Comparison of ENCODE assay signal across 21 mouse cellular contexts in the genomic region with DNA sequence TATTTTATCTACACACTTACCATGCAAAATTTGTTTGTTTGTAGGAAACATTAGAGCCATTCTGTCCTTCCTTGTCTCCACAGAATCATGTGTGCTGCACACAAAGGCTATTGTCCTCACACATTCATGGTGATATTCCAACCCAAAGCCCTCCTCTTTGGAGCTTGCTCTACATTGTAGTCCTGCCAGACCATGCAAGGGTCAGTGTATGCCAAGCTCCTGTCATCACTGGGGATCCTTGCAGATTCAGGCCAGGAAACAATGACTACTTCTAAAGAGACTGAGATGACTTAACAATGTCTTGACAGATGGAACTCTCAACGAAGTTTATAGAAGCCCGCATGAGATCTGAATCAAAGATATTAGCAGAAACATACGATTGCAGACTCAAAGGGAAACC.
DNase-seq lines count a peak whose midpoint lies in the region; ATAC-seq and TF ChIP-seq lines count a peak whose summit lies in the region.
"Had no signal": no experiment of that assay in that cellular context is flagged by ENCODE, and none has a peak within 500 bp of the region (broad histone marks: within the 10 kb centered on the region; RNA-seq: fewer than 3 reads in every experiment).

No protein-coding gene starts in this region.

- intact Hi-C loops in heart, postnatal 10 days (cut with DNase I), result no loop called here

- no peak overlapping the region for H3K9ac ChIP-seq in heart, embryonic 11.5 days (ENCODE audit: low read depth, low read length)
- no peak overlapping the region for H3K9ac ChIP-seq in lung, postnatal 0 days (replicated peaks; ENCODE audit: low read depth)
- H3K9ac ChIP-seq: forebrain, embryonic 12.5 days; limb, embryonic 12.5 days; liver, embryonic 12.5 days; lung, embryonic 14.5 days had no signal

- no peak for TF ChIP-seq CTCF in lung, postnatal 0 days (IDR thresholded peaks at IDR 0.05)

- no peaks in the 10 kb centered on the region for H3K9me3 ChIP-seq in heart, embryonic 11.5 days (replicated peaks; ENCODE audit: control insufficient read depth, low read length)
- no peaks in the 10 kb centered on the region for H3K9me3 ChIP-seq in lung, postnatal 0 days (ENCODE audit: low read length)
- H3K9me3 ChIP-seq: forebrain, embryonic 12.5 days; limb, embryonic 12.5 days; liver, embryonic 12.5 days had no signal

- no peaks in the 10 kb centered on the region for H3K36me3 ChIP-seq in heart, embryonic 11.5 days (ENCODE audit: control insufficient read depth, insufficient read depth, low read length)
- H3K36me3 ChIP-seq in lung, postnatal 0 days (ENCODE audit: insufficient read depth, low read length), result no peaks in the 10 kb centered on the region
- H3K36me3 ChIP-seq: forebrain, embryonic 12.5 days; limb, embryonic 12.5 days; liver, embryonic 12.5 days had no signal

- no peaks in the 10 kb centered on the region for H3K4me1 ChIP-seq in heart, embryonic 11.5 days (ENCODE audit: control insufficient read depth, insufficient read depth, low read length)
- no peaks in the 10 kb centered on the region for H3K4me1 ChIP-seq in lung, postnatal 0 days (ENCODE audit: insufficient read depth, low read depth, low read length)
- H3K4me1 ChIP-seq: forebrain, embryonic 12.5 days; limb, embryonic 12.5 days; liver, embryonic 12.5 days had no signal

- WGBS in heart, embryonic 11.5 days (ENCODE audit: insufficient replicate concordance), result 83% methylated on average over 3 of the region's 3 CpGs
- 73% methylated on average over 3 of the region's 3 CpGs for WGBS in lung, postnatal 0 days

- ATAC-seq in heart, embryonic 11.5 days (replicated peaks; ENCODE audit: insufficient number of reproducible peaks, low FRiP score, low TSS enrichment), result no peak
- no peak for ATAC-seq in lung, postnatal 0 days
- ATAC-seq: hindbrain, postnatal 0 days; intestine, embryonic 16.5 days; liver, embryonic 12.5 days had no signal

- no peaks in the 10 kb centered on the region for H3K27me3 ChIP-seq in heart, embryonic 11.5 days (ENCODE audit: control insufficient read depth, insufficient read depth, low read length)
- no peaks in the 10 kb centered on the region for H3K27me3 ChIP-seq in lung, postnatal 0 days (replicated peaks; ENCODE audit: insufficient read depth, low read length)
- H3K27me3 ChIP-seq: forebrain, embryonic 12.5 days; limb, embryonic 12.5 days; liver, embryonic 12.5 days had no signal

- no peak overlapping the region for H3K27ac ChIP-seq in heart, embryonic 11.5 days (ENCODE audit: low read depth, low read length)
- H3K27ac ChIP-seq in lung, postnatal 0 days (ENCODE audit: low read length), result no peak overlapping the region
- H3K27ac ChIP-seq: forebrain, embryonic 12.5 days; hindbrain, postnatal 0 days; limb, embryonic 12.5 days; liver, embryonic 12.5 days had no signal

- H3K4me3 ChIP-seq in heart, embryonic 11.5 days (ENCODE audit: low read depth, low read length), result no peak overlapping the region
- no peak overlapping the region for H3K4me3 ChIP-seq in lung, postnatal 0 days (ENCODE audit: low read depth, low read length)
- H3K4me3 ChIP-seq: forebrain, embryonic 12.5 days; limb, embryonic 12.5 days; liver, embryonic 12.5 days had no signal

- peak; percentile 8 to 20 for DNase-seq in cerebellum, postnatal 10 days
- DNase-seq in cerebellum, adult 11 months, result no peak
- peak; percentile 83 for DNase-seq in heart, adult 11 months
- peak; percentile 12 for DNase-seq in lung, postnatal 14 days
- no peak for DNase-seq in lung, postnatal 0 days (ENCODE audit: low spot score)
- peak; percentile 23 to 32 for DNase-seq in heart, postnatal 10 days
- DNase-seq in neural tube, embryonic 10.5 days (ENCODE audit: extremely low spot score, low spot score), result no peak
- DNase-seq: adrenal gland, postnatal 10 days; cerebellum, adult 8-10 months; kidney, adult 9 months; kidney, postnatal 14 days; lung, embryonic 14.5 days; right cerebral cortex, postnatal 14 days; spleen, adult 18-20 months had no signal

- TF ChIP-seq EP300 in lung, postnatal 0 days (IDR thresholded peaks at IDR 0.05), result no peak

- H3K4me2 ChIP-seq in heart, embryonic 11.5 days, result no peak overlapping the region
- no peak overlapping the region for H3K4me2 ChIP-seq in lung, postnatal 0 days (replicated peaks; ENCODE audit: low read depth, low read length)
- H3K4me2 ChIP-seq: forebrain, embryonic 12.5 days; limb, embryonic 12.5 days; liver, embryonic 12.5 days; lung, embryonic 14.5 days; midbrain, embryonic 11.5 days had no signal

Comparison
In these comparisons a context has a peak if more than half of its experiments do, and no peak if none do; other contexts are left out.
1. DNase-seq: peak in cerebellum, postnatal 10 days (2 of 2), heart, adult 11 months (single experiment), lung, postnatal 14 days (single experiment) and heart, postnatal 10 days (2 of 2); none in cerebellum, adult 11 months (single experiment), lung, postnatal 0 days (single experiment) and neural tube, embryonic 10.5 days (single experiment).